Mouse (Mus musculus) retina, embryonic 14.5 days (tissue): ENCODE results near the gene Ccdc85c.
A peak's percentile ranks its signal among the peaks of the same experiment; 100 is the strongest.

Experiments
- DNase-seq: peaks from one replicate; pipeline ENCODE4 v3.0.0-alpha.2; 2015; ENCODE audit warnings: low spot score

The Ccdc85c gene

DNA sequence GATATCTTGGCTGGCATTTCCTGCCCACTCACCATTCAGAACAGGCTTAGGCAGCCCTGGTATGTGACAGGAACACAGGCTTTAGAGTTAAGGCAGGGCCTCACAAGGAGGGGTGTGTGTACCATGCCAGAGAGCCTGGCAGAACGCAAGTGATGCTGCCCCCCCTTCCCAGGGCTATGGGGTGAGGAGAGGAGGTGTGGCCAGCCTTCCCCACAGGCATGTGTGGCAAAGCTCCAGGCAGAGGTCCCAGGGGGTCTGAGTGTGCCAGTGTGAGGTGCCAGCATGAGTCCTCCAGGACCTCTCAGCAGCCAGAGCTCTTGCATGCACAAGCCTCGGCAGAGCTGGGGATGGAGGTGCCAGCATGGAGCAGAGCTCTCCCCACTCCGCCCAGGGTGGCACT is 19.4 kb upstream of the Ccdc85c start:
- DNase-seq: no peak

DNA sequence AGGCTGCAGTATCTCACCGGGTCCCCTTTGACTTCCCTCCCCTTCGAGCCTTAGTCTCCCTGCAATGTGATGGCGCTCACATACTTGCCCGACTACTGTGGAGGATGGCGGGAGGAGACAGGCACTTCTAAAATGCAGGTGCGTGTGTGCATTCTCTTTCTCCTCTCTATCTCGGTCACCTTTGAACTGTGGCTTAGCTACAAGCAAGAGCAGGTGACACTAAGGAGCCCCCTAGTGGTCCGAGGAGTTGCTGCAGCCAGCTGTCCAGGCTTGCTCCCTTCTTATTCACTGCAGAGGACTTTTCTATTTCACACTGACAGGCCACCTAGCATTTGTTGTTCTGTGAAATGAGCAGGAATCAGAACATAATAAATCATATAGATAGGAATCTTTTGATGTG is 17.7 kb upstream of the Ccdc85c start:
- DNase-seq: peak; percentile 94

DNA sequence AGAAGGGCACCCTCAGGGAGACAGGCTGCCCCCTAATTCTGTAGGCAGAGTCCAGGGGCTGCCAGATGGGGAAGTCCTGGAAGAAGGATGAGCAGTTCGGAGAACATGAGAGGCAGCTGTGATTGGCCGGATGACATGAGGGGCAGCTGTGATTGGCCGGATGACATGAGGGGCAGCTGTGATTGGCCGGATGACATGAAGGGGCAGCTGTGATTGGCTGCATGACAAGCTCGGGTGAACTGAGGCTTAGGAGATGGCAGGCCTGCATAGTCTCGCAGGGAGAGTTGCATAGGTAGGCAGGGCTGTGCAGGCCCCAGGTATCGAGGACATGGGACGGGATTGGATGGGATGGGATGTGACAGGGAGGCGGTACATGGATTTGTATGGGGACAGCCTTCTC is 17.2 kb upstream of the Ccdc85c start:
- DNase-seq: peak; percentile 68

DNA sequence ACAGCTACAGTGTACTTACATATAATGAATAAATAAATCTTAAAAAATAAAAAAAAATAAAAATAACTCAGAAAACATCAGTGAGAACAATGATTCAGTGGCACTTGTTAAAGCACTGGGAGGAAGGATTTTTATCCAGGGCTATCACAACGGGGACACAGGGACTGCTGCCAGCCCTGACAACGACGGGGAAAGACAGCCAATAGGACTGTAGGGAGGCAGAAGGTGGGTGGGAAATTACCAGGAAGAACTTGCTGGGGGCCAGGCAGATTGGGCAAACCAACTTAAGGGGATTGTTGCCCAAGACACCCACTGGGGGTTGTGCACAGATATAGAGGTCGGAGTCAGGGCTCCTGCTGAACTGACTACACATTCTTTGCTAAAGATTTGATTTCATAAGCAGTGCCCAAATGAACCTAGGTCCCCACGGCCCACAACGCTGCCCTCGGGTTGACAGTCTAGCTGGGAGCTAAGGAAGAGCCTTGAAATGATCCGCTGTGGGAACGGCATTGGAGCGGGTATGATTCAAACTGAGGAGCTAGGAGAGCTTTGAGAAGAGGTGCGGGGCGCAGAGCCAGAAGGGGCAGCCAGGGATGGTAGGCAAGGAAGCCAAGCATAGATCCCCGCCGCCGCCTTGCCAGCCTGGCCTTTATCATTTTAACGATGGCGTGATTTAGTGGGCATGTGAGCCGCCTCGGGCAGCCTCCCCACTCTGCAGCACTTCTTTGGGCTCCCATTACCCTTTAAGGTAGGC is 13.1 kb upstream of the Ccdc85c start:
- no peak for DNase-seq

DNA sequence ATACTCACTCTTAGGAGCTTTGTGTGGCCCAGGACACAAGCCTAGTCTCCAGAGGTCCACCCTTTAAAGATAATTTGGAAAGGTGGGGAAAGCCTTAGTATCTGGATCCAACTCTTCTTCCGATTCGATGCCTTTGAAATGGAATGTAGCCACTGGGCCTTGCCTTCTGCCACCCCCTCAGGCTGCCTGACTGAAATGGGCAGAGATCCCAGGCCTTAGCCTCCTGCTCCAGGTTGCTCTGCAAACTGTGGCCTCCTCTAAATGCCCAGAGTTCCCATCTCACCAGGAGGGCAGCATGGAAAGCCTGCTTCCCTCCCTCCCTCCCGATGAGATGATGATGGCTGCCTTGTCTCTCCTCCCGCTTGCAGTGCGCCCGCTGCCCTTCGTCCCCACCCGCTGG is 11.8 kb upstream of the Ccdc85c start:
- no peak for DNase-seq

DNA sequence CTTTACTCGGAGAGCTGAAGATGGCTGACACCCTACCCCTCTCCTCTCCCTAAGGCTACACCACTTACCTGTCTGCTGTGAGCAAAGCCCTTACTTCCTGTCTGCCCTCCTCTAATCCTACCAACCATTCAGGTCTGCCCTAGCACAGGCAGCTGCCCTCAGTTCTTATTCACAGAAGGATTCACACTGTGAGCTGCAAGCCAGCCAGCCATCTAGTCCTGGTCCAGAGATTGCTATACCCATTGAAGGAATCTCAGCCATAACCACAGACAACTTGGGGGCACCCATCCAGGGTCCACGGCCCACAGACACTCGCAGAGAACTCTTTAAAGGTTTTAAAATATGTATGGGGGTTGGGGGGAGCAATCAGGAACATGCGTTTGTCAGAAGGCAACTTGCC is 11.2 kb upstream of the Ccdc85c start:
- no peak for DNase-seq

DNA sequence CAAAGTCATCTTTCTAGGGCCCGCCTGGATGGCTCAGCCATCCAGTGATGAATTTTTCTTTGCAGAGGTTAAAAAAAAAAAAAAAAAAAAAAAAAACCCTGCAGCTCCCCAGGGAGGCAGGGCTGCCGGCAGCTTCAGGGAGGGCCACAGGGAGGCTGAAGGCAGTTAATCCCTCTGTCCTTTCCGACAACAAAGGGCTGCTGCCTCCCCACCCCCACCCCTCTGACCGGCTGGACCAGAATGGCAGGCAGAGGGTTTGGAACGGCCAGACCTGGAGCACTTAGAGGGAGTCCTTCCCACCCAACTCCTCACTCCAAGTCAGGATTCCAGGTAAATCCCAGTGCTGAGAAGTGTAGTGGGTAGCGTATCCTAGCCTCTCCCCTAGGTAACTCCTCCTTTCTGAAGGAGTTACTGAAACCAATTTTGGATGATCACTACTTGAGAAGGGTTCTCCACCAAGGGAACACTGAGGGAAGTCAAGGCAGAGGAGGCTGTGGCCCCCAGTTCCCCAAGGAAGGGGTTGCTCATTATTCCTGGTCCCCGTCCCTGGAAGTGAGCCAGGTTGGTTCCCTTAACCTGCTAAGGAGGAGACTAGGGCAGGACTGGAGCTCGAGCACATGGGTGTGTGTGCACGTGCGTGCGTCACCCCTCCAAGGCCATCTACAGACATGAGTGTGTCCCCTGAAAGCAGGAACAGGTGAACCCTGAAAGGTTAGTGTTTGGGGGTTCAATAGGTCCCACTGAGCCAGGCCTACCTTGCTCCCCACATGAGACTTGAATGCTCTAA is 10.2 kb upstream of the Ccdc85c start:
- peak; percentile 66 for DNase-seq

DNA sequence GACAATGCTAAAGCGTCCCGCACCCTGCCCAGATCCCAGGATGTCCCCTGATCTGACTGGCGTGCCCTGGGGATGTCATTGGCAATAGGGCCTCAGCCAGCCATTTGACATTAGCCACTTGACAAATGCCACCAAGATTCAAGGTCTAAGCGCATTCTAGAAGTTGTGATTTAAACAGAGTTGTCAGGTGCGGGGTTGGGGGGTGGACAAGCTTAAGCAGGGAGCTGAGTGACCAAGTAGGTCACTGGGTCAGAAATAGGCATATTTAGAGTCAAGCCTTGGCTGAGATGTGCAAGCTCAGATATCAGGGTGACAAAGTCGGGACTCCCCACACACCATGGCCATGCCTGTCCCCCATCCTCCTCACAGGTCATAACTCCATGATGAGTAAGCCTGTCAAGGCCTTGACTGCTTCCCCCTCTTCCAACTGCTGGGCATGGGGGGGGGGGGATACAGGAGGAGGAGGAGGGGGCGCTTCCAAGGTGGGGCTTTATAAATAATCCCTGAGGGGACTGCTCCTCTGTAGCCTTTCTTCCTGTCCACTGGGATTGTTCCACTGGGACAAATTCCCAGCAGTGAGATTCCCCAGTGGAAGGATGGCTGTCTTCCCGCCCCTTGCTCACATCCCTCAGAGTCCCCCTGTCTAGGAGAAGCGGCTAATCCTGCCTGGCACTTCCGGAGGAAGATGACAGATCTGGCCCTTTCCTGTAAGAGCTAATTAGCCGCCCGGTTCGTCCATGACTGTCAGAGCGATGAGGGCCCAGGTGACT is 9.4 kb upstream of the Ccdc85c start:
- peak; percentile 80 for DNase-seq

DNA sequence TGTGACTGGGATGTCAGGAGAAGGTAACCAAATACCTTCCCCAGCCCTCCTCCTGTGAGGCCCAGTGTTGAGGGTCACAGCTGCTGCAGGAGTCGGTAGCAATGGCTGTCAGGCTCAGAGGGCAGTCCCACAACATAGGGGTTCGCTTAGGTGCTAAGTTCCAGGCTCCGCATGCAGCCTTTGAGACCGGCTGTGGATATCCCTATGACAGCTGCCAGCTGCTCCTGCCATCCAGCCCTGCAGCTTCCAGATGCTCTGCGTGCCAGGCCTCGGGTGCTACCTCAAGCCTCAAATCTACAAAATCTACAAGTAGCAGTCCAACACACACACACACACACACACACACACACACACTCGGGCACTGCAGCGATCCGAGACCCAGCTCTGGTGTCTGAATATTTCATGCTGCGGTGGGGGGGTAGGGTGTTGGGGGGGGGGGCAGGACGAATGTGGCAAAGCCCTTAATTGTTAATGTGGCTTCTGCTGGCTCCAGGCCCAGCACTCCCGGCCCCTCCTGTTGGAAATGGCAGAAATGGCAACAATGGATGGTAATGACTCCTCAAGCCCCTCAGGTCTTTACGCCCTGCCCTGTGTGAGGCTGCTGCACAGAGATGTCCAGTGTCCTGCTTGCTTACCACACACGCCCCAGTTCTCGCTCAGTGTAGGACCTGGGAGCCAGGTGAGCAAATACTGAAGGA is 3.1 kb upstream of the Ccdc85c start:
- DNase-seq: peak; percentile 30

DNA sequence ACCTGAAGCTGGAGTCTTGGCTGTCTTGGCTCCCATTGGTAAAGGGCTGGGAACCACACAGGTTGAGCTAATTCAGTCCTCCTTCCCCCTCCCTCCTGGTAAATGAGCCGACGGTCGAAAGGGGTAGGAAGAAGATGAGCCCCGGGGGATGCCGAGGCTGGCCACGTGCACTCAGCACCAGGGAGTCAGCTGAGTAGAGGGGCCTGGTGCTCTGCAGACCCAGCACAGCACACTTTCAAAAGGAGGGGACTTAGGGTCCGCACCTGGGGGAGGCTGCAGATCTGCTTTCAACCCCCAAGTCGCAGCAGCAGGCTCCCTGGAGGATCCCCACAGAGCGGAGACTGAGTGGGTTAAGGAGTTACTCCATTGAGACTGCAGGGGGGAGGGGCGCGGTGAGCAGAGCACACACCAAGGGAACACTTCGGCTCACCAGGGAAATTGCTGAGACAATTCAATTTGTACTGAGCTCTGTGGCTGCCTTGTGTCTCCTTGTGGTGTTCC is 2.2 kb upstream of the Ccdc85c start:
- peak; percentile 68 for DNase-seq

DNA sequence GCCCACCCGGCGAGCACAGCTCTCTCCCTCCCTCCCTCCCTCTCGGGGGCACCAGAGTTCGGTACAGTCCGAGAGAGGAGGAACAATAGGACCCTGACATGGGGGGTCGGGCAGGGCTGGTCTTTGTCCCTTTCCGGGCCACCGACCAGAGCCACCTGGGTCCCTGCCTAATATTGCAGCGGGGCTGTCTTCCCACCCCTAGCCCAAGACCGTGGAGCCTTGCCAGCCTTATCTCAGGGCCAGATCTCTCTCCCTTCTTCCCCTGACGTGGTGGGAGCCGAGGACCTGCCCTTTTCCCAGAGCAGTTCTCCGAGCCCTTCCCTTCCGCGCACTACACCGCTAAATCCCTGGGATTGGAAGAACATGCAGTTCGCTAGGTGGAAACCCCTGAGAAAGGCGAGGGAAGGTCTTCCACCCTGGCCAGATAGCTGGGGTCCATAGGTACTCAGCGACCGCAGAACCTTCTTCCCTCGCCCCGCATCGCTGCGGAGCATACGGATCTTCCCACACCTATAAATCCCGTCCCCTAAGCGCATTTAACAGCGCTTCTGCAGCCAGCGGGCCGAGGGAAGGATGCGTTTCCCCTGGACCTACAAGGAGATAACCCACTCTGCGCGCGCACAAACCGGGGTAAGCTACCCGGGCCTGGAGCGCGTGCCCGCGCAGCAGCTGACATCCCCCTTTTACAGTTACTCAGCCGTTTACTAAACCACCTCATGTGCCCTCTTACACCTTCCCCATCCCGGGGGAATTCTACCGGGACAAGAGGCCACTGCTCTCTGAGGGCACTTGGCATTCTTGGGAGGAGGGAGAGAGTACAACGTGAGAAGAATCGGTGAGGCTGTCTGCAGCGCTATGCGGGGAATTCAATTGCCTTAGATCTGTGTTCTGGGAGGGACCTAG is 946 bp upstream of the Ccdc85c start:
- DNase-seq: peak; percentile 68

DNA sequence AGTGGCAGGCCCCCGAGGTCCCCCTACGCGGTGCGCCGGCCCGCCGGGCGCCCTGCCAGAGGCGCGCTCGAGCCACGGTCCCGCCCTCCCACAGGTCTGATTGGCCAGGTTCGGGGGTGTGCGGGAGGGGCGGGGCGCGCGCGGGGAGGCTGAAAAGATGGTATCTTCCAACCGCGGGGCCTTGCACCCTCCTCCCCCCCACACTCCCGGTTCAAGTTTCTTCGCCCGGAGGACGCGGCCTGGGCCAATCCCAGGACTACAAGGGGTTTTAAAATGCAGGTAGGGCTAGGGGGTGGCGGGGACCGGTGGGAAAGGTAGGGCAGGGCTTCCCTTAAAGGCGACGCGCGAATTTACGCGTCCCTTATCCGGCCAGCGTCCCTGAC is 274 bp upstream of the Ccdc85c start:
- peak; percentile 98 for DNase-seq

DNA sequence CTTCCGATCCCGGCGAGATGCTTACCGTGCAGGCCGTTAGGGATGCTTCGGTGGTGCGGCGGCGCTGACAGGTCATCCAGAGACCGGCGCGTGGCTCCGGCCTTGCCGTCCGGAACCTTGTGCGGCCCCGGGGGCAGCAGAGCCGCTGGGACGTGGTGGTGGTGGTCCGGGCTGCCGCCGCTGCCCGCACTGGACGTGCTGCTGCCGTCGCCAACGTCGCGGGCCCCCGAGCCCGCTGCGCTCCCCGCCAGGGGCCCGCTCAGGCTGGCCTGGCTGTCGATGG is 971 bp downstream of the Ccdc85c start:
- no peak for DNase-seq

DNA sequence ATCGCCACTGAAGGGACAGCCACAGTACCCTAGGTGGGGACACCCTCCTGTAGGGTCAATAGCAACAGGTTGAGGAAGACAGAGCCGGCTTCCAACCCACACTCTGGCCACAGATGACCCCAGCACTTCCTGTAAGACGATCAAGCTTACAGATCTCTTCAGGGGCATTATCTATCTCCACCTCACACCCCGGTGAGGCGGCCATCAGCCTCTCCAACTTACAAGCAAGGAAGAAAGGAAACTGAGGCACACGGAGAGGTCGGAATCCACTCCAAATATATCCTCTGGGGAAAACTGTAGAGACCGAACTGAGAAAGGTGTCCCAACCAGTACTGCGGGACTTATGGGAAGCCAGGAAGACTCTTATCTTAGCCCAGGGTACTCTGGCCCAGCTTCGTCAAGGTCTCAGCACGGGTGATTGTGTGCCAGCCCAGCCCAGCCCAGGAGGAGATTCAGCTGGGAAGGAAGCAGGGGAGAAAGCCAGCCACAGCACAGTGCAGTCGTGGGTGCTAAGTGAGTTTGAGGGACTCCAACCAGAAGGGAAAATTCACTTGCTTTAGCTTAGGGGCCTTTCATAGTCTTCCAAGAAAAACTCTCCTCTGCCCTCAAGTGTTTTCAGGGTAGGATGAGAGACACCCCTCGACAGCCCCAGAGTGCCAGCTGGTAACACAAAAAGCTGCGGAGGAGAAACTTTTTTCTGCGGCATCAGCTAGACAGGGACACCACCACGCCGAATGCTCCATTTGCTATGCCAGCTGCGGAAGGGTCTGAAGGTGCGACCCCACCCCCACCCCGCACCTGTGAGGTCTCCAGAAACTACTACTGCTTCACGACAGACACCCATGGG is 1.5 kb downstream of the Ccdc85c start:
- DNase-seq: no peak

DNA sequence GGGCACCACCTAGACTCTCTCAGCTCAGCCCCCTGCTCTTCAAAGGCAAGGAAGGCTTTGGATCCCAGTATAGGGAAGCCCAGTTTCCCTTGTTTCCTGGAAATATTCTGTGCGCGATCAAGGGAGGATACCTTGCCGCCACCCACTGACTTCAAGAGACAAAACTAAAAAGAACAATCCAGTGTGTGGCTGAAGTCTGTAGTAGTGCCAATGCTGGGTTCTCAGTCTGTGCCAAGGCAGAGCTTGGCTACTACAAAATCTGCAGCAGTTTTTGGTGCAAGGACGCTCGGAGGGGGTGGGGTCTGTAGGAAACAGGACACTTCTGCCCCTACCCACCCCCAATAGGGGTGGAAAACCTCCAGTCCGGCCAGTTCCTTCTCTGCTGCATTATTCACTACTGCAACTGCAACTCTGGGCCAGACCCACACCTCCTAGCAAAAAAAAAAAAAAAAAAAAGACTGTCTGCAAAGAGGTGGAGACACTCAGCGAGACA is 3.0 kb downstream of the Ccdc85c start:
- DNase-seq: no peak

DNA sequence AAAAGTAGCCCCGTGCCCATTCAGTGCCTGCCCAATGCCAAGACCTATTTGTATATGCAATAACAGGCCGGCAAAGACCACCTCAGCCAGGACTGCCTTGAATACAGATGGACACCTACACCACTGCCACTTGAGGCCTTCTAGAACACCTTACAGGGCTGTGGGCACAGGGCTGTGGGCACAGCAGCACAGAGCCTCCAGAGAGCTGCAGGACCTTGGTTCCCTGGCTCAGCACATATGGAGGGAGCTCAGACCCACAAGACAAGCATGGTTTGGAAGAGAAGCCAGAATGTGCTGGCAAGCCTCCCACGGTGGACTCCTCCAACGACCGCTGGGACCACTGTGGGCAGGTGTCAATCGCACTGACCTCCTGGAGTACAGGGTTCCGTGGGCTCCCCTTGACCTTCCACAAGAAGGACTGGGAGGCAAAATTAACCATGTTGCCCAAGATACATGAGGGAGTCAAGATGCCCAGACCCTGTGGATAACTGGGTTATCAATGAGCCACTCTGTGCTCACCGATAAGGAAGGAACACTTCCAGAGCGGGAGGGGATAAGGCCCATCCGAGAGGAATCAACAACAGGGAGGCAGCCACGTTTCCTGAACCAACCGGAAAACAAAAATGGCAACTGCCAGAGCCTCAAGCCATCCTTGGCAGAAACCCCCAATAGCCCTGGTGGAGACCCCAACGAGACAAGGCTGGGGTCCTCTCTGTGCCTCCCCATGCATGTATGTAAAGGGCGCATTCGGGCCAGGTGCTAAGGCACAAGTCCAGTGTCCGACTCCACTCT is 3.7 kb downstream of the Ccdc85c start:
- no peak for DNase-seq

DNA sequence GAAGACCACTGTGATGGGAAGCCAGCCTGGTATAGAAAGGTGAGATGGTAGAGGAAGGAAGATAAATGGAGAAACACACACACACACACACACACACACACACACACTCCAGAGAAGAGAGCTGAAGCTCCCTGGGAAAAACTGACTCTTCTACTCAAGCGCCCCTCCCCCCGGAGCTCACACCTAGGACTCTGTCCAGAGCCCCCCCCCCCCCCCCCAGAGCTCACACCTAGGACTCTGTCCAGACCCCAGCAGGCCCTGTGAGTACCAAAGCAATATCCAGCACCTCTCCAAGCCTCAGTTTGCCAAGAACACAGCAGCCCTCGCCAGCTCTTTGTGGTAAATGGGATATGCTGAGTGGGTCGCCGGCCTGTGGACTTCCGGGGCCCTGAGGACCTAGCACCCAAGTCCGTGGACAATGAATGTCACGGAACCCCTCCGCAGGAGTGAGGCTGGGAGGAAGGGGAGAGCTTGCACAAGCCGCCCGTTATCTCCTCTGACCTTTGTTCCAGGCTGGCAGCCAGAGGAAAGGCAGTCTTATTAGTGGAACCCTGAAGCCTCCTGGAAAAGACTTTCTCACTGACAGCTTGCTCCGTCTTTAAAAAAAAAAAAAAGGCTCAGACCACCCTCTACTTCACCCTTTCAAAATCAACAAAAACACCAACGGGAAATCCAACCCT is 4.8 kb downstream of the Ccdc85c start:
- DNase-seq: no peak

DNA sequence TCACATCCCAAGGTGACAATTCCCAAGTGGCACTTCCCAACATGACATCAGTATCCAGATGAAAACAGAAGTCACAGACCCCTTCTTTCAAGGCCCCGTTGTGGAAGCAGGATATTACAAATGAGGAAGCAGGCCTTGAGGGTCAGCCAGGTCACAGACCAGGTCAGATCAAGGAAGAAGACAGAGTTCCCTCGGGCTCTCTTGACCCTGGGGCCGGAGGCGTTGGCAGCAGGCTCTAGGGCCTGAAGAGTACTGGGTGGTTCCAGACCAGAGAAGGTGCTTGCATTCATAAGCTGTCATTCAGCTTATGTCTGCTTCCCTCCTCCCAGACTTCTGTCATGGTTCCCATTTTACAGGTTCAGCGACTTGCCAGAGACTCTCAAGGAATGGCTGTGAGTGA is 5.5 kb downstream of the Ccdc85c start:
- no peak for DNase-seq

DNA sequence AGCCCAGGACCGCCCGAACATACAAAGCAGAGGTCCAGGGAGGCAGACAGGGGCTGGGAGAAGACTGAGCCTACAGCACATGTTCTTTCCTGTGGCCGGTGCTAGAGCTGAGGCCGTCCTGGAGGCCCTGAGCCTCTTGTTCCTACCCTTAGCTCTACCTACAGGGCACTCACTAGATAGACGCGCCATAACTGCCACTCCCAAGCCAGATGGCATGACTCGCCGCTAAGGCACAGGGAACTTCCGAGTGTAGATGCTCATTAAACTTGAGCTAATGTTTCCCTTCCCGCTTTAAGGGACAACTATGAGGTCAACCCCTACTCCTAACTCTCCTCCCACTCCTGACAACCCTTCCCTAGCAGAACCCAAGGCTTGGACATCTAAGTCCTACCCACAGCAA is 6.3 kb downstream of the Ccdc85c start:
- no peak for DNase-seq
